Mouse (Mus musculus): Measurements from ENCODE around the gene Heatr9. TPM values are rescaled to one million over a fixed set of nuclear protein-coding genes. Genes with fewer than 3 reads are reported as not detected.

Gene Heatr9
- polyA plus RNA-seq, 1 experiment, result 10.8 TPM

GRCm38 (mm10) chr11:83467120-83467652, 54.8 kb downstream of the Heatr9 start:
- Histone ChIP-seq H3K4me3 (ENCODE audit: control insufficient read depth, low read depth, low read length) (no peak overlapping the region), H3K27me3 (ENCODE audit: control insufficient read depth, insufficient read depth, low read length) (no peaks in the 10 kb centered on the region), H3K36me3 (ENCODE audit: control insufficient read depth, insufficient read depth, low read length) (no peaks in the 10 kb centered on the region), H3K27ac (ENCODE audit: control insufficient read depth, insufficient read depth, low read depth, low read length) (no peak overlapping the region; the same call in 1 of the 2 replicates), H3K4me1 (ENCODE audit: control insufficient read depth, insufficient read depth, low read length) (peaks cover 12% of the 10 kb centered on the region)
- TF ChIP-seq CTCF (IDR thresholded peaks at IDR 0.05; ENCODE audit: control insufficient read depth, insufficient read depth, insufficient replicate concordance, low read depth, low read length) (no peak), POLR2A (IDR thresholded peaks at IDR 0.05; ENCODE audit: control insufficient read depth, low read depth, low read length) (no peak)

DNA sequence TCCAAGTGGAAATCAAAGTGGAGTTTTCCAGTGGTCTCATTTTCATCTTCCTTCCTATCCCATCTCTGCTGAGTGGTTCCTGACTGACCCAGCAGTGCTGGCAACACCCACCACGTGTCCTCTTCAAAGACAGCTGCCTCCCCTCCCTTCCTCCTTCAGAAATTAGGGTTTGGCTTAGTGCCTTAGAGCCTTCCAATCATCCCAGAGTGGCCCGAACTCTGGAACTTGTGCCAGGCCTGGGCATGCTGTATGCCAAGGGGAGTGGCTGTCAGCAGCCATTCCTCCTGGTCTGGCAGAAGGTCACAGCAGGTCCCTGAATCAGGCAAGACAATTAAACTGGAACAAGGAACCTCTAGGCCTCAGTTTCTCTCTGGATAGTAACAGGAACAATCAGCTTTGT, 56.0 kb downstream of the Heatr9 start:
- H3K4me1 ChIP-seq (ENCODE audit: control insufficient read depth, insufficient read depth, low read length), result peaks cover 13% of the 10 kb centered on the region
- no peaks in the 10 kb centered on the region for H3K36me3 ChIP-seq (ENCODE audit: control insufficient read depth, insufficient read depth, low read length)
- H3K4me3 ChIP-seq (ENCODE audit: control insufficient read depth, low read depth, low read length), result no peak overlapping the region
- H3K27ac ChIP-seq (ENCODE audit: control insufficient read depth, insufficient read depth, low read depth, low read length), result no peak overlapping the region
- TF ChIP-seq POLR2A (IDR thresholded peaks at IDR 0.05; ENCODE audit: control insufficient read depth, low read depth, low read length) (no peak), CTCF (IDR thresholded peaks at IDR 0.05; ENCODE audit: control insufficient read depth, insufficient read depth, insufficient replicate concordance, low read depth, low read length) (no peak)
- no peaks in the 10 kb centered on the region for H3K27me3 ChIP-seq (ENCODE audit: control insufficient read depth, insufficient read depth, low read length)

DNA sequence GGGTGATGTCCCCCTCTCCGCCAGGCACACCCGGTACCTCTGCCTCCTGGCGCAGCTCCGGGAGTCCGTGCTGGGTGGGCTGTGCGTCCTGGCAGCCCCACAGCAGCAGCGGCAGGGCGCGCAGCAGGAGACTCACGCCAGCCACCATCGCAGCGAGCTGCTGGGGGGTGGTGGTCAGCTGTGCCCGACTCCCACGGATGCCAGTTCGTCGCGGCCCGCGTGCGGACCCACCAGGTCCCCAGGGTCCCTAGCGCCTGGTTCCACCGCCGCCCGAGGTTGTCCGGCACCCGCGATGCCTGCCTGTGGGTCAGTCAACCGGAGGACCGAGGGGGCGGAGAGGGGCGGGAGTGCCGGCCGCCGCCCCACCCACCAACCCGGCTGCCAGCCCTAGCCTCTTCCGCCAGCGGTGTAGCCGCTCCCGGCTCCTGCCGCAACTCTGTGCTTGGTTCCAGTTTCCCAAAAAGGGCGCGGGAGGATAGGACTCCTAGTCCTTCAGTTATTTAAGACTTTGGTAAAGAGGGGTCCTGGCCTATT, 59.2 kb downstream of the Heatr9 start, which contains the start of gene Mmp28:
Gene Mmp28, minus strand, starts transcription at position 361 of the 534 bp plus-strand sequence.
- Histone ChIP-seq H3K4me3 (ENCODE audit: control insufficient read depth, low read depth, low read length) (peak within 1 kb of the TSS; percentile 79), H3K4me1 (ENCODE audit: control insufficient read depth, insufficient read depth, low read length) (peaks cover 13% of the 10 kb centered on the region), H3K36me3 (ENCODE audit: control insufficient read depth, insufficient read depth, low read length) (no peaks in the 10 kb centered on the region), H3K27ac (ENCODE audit: control insufficient read depth, insufficient read depth, low read depth, low read length) (no peak within 1 kb of the TSS), H3K27me3 (ENCODE audit: control insufficient read depth, insufficient read depth, low read length) (no peaks in the 10 kb centered on the region)
- TF ChIP-seq POLR2A (IDR thresholded peaks at IDR 0.05; ENCODE audit: control insufficient read depth, low read depth, low read length), result no peak
- no peak for TF ChIP-seq CTCF (IDR thresholded peaks at IDR 0.05; ENCODE audit: control insufficient read depth, insufficient read depth, insufficient replicate concordance, low read depth, low read length)

Other genes with a start within 250 kb of the Heatr9 start
- gene Slfn14, start 235.4 kb downstream of the Heatr9 start, polyA plus RNA-seq (2012; rRNA removed), result 0.05 and 0.07 TPM in 2 replicates
- 252 and 263 TPM in 2 replicates for gene Ap2b1, start 223.2 kb downstream of the Heatr9 start, polyA plus RNA-seq (2012; rRNA removed)
- gene Pex12, start 219.6 kb downstream of the Heatr9 start, polyA plus RNA-seq (2012; rRNA removed), result 27.8 and 32.1 TPM in 2 replicates
- 2.0 and 2.1 TPM in 2 replicates for gene Rasl10b, start 113.0 kb downstream of the Heatr9 start, polyA plus RNA-seq (2012; rRNA removed)
- gene Gas2l2, start 92.7 kb downstream of the Heatr9 start, polyA plus RNA-seq (2012; rRNA removed), result 0.08 TPM in 1 of 2 replicates, not detected in the other
- gene 1700020L24Rik, start 84.5 kb downstream of the Heatr9 start, polyA plus RNA-seq (2012; rRNA removed), result 256 and 289 TPM in 2 replicates
- gene Mmp28, start 59.1 kb downstream of the Heatr9 start, polyA plus RNA-seq (2012; rRNA removed), result 0.58 and 0.93 TPM in 2 replicates
- 32.4 and 49.6 TPM in 2 replicates for gene Taf15, start 49.1 kb downstream of the Heatr9 start, polyA plus RNA-seq (2012; rRNA removed)
- 2.3 and 3.5 TPM in 2 replicates for gene Ccl5, start 8.3 kb upstream of the Heatr9 start, polyA plus RNA-seq (2012; rRNA removed)
- 0.14 and 0.55 TPM in 2 replicates for gene Ccl9, start 56.5 kb upstream of the Heatr9 start, polyA plus RNA-seq (2012; rRNA removed)
- 0.14 and 0.65 TPM in 2 replicates for gene Ccl6, start 70.9 kb upstream of the Heatr9 start, polyA plus RNA-seq (2012; rRNA removed)
- not detected in 2 replicates for gene Rpl9-ps1, start 123.4 kb upstream of the Heatr9 start, polyA plus RNA-seq (2012; rRNA removed)
- gene Ccl3, start 127.2 kb upstream of the Heatr9 start, polyA plus RNA-seq (2012; rRNA removed), result 0.14 TPM in 1 of 2 replicates, not detected in the other
- not detected in 2 replicates for gene Ccl4, start 140.4 kb upstream of the Heatr9 start, polyA plus RNA-seq (2012; rRNA removed)
- gene Wfdc17, start 181.8 kb upstream of the Heatr9 start, polyA plus RNA-seq (2012; rRNA removed), result 1.4 and 1.8 TPM in 2 replicates
- gene Wfdc18, start 186.8 kb upstream of the Heatr9 start, polyA plus RNA-seq (2012; rRNA removed), result not detected in 2 replicates
- gene Wfdc21, start 224.8 kb upstream of the Heatr9 start, polyA plus RNA-seq (2012; rRNA removed), result 0.36 and 0.84 TPM in 2 replicates
- 6.1 TPM in 2 replicates for gene Heatr6, start 231.5 kb upstream of the Heatr9 start, polyA plus RNA-seq (2012; rRNA removed)